Mouse (Mus musculus): Measurements from ENCODE around the gene Cstad.

The Cstad gene

DNA sequence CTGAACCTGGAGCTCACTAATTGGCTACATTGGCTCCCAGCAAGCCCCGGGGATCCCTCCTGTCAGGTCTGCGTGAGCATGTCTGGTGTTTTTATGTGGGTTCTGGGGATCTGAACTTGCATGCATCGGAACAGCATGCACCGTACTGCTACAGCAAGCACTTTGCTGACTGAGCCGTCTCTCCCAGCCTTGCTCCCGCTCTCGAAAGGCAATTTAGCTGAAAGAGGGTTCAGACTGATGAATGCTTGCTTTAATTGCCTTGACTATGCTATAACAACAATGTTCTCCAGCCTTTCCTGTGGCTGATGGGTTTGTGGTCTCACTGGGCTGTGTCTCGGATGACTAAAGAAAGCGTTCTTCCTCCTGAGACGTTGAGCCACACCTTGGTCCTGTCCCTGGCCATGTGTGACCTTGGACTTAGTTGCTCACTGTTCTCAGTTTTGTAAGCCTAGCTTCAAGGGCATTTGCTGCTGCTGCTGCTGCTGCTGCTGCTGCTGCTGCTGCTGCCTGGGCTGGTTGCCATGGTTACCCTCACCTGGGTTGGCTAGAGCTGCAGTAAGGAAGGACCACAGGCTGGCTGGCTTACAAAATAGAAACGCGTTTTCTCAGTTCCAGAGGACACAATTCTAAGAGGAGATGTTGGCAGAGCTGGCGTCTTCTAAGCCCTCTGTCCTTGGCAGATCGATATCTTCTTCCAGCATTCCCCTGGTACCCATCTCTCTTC is 34.4 kb downstream of the Cstad start:
- DNase-seq (ENCODE audit: low spot score in 2 of 2), result no peak

DNA sequence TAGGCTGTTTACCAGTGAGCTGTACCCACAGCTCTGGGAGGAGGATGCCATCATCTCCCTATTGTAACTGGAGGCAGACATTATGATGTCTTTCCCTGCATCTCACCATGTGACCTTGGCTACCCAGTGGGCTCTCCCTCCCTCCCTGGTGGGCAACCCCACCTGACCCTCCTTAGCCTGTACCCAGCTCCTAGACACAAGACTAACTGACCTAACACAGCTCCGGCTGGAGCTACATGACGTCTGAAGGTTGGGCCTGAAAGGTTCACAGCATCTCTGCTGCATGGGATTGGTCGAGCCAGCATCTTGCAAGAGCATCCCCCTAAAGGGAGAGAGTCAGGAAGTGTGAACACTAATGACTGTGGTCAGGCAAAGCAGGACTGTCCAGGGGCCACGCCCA is 35.0 kb downstream of the Cstad start:
- DNase-seq (ENCODE audit: low spot score in 2 of 2), result no peak

GRCm38 (mm10) chr2:30636266-30636671 is 41.4 kb downstream of the Cstad start:
- no peak for DNase-seq (ENCODE audit: low spot score in 2 of 2)

GRCm38 (mm10) chr2:30637991-30638390 is 43.2 kb downstream of the Cstad start:
- DNase-seq (ENCODE audit: low spot score in 2 of 2), result no peak

DNA sequence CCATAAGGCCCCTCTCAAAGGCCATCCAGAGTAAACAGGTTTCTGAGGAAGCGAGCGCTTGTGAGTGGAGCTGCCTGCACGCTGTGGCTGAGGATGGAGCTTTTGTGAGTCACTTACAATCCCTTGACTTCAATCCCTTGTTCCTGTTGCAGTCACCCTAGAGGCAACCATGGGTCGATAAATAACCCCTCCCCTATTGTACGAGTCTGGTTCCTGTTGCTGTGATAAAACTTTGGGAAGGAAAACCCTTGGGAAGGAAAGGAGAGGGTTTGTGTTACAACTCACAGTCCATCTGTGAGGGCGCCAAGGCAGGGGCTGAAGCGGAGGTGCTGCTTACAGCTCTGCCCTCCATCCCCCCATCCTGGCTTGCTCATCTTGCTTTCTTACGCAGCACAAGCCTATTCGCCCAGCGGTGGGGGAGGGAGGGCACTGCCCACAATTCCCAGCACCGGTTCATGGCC is 45.2 kb downstream of the Cstad start:
- no peak for DNase-seq (ENCODE audit: low spot score in 2 of 2)

GRCm38 (mm10) chr2:30642810-30643209 is 48.0 kb downstream of the Cstad start:
- DNase-seq (ENCODE audit: low spot score in 2 of 2), result no peak

DNA sequence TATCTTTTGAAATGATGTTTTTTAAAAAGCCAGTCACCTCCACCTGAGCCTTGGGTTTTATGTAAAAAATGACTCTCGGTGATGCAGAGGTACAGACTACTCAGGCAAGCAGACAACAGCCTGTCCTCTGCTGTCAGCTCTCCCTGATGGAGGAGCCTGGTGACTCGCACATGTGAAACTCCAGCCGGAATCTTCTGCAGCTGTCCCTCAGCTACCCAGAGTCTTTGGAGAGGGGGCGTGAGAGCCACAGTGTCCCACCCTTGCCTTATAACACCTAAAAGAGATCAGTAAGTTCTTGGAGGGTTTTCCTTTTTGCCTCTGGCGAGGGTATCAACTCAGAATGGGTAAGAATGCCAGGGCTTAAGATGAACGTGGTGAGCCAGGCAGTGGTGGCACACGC is 48.6 kb downstream of the Cstad start:
- no peak for DNase-seq (ENCODE audit: low spot score in 2 of 2)

- DNase-seq (ENCODE audit: low spot score in 2 of 2), result no peak
These were observed 52.0 kb downstream of the Cstad start for GRCm38 (mm10) chr2:30646833-30647232.

GRCm38 (mm10) chr2:30647303-30647881 is 52.6 kb downstream of the Cstad start:
- no peak for DNase-seq (ENCODE audit: low spot score in 2 of 2)

- DNase-seq (ENCODE audit: low spot score in 2 of 2), result no peak
These were observed 53.1 kb downstream of the Cstad start for GRCm38 (mm10) chr2:30647882-30648494.

DNA sequence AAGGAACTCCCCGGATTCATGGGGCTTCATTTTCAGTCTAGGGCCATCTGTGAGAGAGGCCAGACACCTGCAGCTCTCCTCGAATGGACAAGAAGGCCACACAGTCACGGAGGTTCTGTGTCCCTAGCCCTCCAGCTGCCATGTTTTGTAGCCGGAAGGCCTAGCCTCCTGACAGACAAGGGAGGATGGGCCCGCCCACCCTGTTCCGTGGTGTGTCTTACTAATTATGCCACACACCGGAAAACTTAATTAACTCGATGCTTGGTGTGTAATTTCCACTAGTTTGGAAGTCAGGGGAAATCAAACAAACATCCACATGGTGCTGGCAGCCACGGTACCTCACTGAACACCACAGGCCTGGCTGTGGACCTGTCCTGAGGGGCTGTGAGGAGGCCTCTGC is 55.4 kb downstream of the Cstad start:
- DNase-seq (ENCODE audit: low spot score in 2 of 2), result no peak

GRCm38 (mm10) chr2:30651831-30652230 is 57.0 kb downstream of the Cstad start:
- no peak for DNase-seq (ENCODE audit: low spot score in 2 of 2)

GRCm38 (mm10) chr2:30652581-30653037 is 57.8 kb downstream of the Cstad start:
- DNase-seq (ENCODE audit: low spot score in 2 of 2), result no peak

- no peak for DNase-seq (ENCODE audit: low spot score in 2 of 2)
These were observed 58.2 kb downstream of the Cstad start for GRCm38 (mm10) chr2:30653046-30653445.

DNA sequence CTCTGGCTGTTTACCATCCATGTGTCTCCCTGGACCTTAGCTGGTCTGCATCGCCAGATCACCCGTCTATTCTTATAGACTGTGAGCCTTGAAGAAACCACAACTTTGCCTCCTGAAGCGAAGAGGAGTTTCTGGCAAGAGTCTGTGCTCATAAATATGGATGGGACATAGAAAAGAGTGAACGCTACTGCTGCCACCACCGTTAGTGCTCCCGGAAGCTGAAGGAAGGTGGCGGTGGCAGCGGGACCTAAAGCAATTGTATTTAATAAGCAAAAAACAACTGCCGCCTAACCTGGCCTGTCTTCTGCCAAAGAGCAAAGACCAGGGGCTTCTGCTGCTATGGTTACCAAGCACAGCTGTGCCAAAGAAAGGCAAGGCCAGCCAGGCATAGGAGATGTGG is 59.3 kb downstream of the Cstad start:
- DNase-seq (ENCODE audit: low spot score in 2 of 2), result no peak

DNA sequence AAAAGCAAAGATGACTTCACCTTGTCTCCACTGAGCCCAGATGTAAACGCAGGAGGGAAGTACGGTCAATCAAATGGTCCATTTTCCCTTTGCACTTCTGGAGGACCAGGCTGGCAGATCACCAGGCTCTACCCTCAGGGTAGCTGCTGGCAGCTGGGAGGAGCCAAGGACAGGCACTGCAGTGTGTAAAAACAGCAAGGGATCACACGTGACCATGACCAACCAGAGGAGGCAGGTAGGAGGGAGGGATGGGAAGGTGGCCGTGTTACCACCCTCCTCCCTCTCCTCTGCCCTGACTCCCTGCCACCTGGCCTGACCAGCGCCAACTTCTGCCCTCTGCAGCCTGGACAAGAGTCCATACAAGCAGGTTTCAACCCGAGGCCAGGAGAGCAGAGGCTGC is 59.7 kb downstream of the Cstad start:
- no peak for DNase-seq (ENCODE audit: low spot score in 2 of 2)

DNA sequence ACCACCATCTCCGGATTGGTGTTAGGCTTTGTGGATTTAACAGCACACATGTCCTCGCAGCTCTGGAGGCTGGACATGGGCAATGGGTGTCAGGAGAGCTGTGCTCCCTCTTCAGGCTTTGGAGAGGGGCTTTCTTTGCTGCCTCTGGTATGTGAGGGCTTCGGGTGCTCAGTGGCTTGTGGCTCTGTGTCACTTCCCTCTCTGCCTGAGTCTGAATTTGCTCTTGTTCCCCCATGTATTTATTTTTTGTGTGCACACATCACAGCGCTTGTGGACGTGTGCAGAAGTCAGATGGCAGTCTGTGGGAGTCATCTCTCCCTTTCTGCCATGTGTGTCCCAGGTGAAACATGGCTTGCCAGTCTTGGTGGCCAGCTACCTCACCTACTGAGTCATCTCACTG is 60.9 kb downstream of the Cstad start:
- DNase-seq (ENCODE audit: low spot score in 2 of 2), result no peak

DNA sequence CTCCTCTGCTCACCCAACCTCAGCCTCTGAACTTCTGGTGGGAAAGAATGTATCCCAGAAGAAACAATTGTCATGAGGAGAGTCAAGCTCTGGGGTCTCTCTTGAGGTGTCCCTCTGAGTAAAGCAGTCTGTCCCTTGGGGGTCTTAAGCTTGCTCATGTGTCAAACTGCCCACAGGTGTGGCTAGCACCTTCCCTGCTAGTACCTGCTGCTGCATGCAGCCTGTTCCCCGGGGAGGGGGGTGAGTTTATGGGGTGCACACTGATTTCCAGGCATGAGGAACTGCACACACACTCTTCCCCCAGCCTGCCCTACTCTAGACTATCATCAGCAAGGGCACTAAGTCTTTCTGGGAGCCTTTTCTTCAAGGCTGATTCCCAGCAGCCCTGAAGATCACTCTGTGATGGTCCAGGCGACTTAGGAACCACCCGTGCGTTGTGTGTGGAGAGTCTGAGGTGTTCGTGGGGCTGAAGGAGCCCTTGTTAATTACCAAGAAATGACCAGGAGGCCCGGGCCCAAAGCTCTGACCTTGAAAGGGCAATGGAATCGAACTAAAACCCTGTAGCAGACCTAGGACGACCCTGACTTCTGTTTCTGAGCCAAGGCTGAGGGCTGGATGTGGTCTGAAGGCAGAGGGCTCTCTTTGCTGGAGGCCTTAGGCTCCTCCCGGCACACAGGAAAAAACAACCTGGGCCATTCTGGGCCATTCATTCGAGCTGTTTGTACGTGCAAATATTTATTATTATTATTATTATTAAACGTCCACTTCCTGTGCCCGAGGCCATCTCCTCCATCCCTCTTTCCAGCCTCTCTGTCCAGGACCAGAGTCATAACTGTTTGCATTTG is 62.1 kb downstream of the Cstad start:
- no peak for DNase-seq (ENCODE audit: low spot score in 2 of 2)

DNA sequence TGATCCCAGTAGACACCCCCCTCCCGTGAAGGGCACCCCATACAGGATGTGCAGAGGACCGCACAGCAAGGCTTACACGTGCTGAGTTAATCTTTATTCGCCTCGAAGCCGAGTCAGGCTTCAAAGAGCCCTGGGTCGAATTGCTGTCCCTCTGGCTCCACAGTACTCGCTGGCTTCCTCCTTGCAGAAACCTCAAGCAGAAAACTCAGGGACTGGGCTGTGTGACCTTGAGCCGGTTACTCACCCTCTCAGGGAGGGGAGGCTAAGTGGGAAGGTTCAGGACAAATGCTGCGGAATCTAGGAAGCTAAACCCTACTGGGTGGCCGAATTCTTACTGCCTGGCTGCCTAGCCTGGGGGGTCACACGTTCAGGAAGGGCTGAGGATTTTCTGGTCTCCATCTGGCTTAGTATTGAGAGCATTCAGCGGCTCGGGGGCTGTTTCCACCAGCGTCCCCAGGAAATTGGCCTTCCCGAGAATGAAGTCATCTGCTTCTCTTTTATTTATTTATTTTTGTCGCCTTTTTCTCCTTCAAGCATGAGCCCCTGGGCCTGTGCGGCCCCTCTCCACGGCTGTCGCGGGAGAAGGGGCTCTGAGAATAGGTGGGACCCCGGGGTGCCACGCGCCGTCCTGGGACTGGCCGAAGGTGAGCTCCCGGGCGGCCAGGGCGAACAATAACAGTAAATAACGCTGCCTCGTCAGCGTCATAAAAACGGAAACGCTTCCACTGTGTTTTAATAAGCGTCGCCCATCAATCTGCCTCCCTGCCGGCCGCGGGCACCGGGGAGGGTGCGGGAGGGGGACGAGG is 63.0 kb downstream of the Cstad start:
- peak in 1 of 2 experiments; percentile 27 for DNase-seq (ENCODE audit: low spot score in 2 of 2)

DNA sequence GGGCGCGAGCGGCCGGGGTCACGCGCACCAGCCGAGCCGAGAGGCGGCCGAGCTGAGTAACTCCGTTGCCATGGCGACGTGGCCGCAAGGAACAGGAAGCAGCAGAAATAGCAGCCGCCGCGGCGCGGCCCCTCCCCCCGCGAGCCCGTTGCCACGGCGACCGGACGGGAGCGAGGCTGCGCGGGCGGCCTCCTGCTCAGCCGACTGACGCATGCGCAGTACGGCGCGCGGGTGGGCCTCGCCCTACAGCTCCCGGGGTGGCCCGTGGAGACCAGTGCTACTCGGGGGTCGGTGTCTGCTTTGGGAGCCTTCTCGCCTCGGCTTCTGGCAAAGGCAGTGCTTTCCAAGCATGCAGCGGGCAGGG is 63.6 kb downstream of the Cstad start:
- DNase-seq (ENCODE audit: low spot score in 2 of 2), result peak; percentile 96 to 99
